Mouse (Mus musculus) embryo, embryonic 11 days (tissue): ENCODE measurements at regions not wholly inside any gene's neighbourhood (a gene's known extent, or its start where the extent isn't known, plus 50 kb on each side); places are given as distances from the start of the nearest gene placed in this dataset.

Experiments used
- DNase-seq: peaks from one replicate; pipeline ENCODE4 v3.0.0-alpha.2; 2015

GRCm38 (mm10) chr6:26033392-26033791, 224.3 kb upstream of the Pot1a start:
- DNase-seq: no peak

GRCm38 (mm10) chr6:26015388-26015787, 206.3 kb upstream of the Pot1a start:
- no peak for DNase-seq

- no peak for DNase-seq
Observed at GRCm38 (mm10) chr6:25994044-25994443, 185.0 kb upstream of the Pot1a start.

- DNase-seq: no peak
Observed at GRCm38 (mm10) chr6:25978171-25978847, 169.3 kb upstream of the Pot1a start.

- DNase-seq: no peak
Observed at GRCm38 (mm10) chr6:25965452-25965851, 156.4 kb upstream of the Pot1a start.

- DNase-seq: peak; percentile 1
Observed at GRCm38 (mm10) chr6:25931148-25931553, 122.1 kb upstream of the Pot1a start.

- no peak for DNase-seq
Observed at GRCm38 (mm10) chr6:25917852-25918465, 108.9 kb upstream of the Pot1a start.

GRCm38 (mm10) chr6:25914122-25914521, 105.1 kb upstream of the Pot1a start:
- no peak for DNase-seq

GRCm38 (mm10) chr6:25899944-25900343, 90.9 kb upstream of the Pot1a start:
- peak; percentile 1 for DNase-seq

- peak; percentile 10 for DNase-seq
Observed at GRCm38 (mm10) chr6:25894454-25895250, 85.6 kb upstream of the Pot1a start.

GRCm38 (mm10) chr6:25867922-25868321, 58.9 kb upstream of the Pot1a start:
- DNase-seq: no peak
